Mouse (Mus musculus): ENCODE data around the gene Tmem121b. TPM values are rescaled to one million over a fixed set of nuclear protein-coding genes. Genes with fewer than 3 reads are reported as not detected.

The Tmem121b gene
- total and polyA plus RNA-seq, 3 experiments: 0.18 TPM; not detected in 2

- Histone ChIP-seq H3K4me3 (ENCODE audit: control insufficient read depth in 1 of 2, insufficient read depth in 1 of 2, low read depth in 2 of 2, low read length in 2 of 2) (no peak overlapping the region), H3K27ac (ENCODE audit: control insufficient read depth, low read depth, low read length) (no peak overlapping the region)
- no peak for DNase-seq (ENCODE audit: low read depth, low spot score)
Measured at GRCm38 (mm10) chr6:120471991-120472441, 21.6 kb downstream of the Tmem121b start.

GRCm38 (mm10) chr6:120470666-120471065 lies 22.9 kb downstream of the Tmem121b start:
- H3K4me3 ChIP-seq (ENCODE audit: control insufficient read depth in 1 of 2, insufficient read depth in 1 of 2, low read depth in 2 of 2, low read length in 2 of 2): no peak overlapping the region
- H3K9ac ChIP-seq (ENCODE audit: control insufficient read depth, low read depth, low read length, poor library complexity, severe bottlenecking): no peak overlapping the region
- peak; percentile 74 for DNase-seq (ENCODE audit: low read depth, low spot score)
- peaks cover 34% of the 10 kb centered on the region for H3K79me2 ChIP-seq (ENCODE audit: control insufficient read depth, insufficient read depth, low read length, poor library complexity)
- peak overlapping the region; percentile 2; the same call in 1 of the 2 replicates for H3K27ac ChIP-seq (ENCODE audit: control insufficient read depth, low read depth, low read length)
- peaks cover 4 to 40% of the 10 kb centered on the region in 2 experiments for H3K36me3 ChIP-seq (ENCODE audit: control insufficient read depth in 1 of 2, insufficient read depth in 2 of 2, low read length in 2 of 2)
- peaks cover 14 to 52% of the 10 kb centered on the region in 2 experiments for H3K4me1 ChIP-seq (ENCODE audit: control insufficient read depth in 1 of 2, insufficient read depth in 2 of 2, low read length in 2 of 2)
- no peaks in the 10 kb centered on the region for H3K27me3 ChIP-seq (ENCODE audit: control insufficient read depth in 1 of 2, insufficient read depth in 2 of 2, low read length in 2 of 2)
- no peaks in the 10 kb centered on the region for H3K9me3 ChIP-seq (replicated peaks; ENCODE audit: insufficient read depth, low read length)
- TF ChIP-seq NELFE (IDR thresholded peaks at IDR 0.05; ENCODE audit: low read depth, low read length): no peak
- no peak for TF ChIP-seq USF2 (IDR thresholded peaks at IDR 0.05; ENCODE audit: borderline replicate concordance in 1 of 2, insufficient read depth in 1 of 2, low read depth in 1 of 2, low read length in 2 of 2)
- TF ChIP-seq E2F4 (IDR thresholded peaks at IDR 0.05; ENCODE audit: borderline replicate concordance, low read depth, low read length): no peak
- no peak for TF ChIP-seq POLR2A (IDR thresholded peaks at IDR 0.05; ENCODE audit: control insufficient read depth in 1 of 2, insufficient read depth in 1 of 2, low read depth in 1 of 2, low read length in 2 of 2, poor library complexity in 1 of 2)
- TF ChIP-seq NRF1 (IDR thresholded peaks at IDR 0.05; ENCODE audit: insufficient read depth, low read depth, low read length, poor library complexity, severe bottlenecking): no peak
- TF ChIP-seq HCFC1 (IDR thresholded peaks at IDR 0.05; ENCODE audit: low read depth, low read length): no peak
- no peak for TF ChIP-seq MEF2A (IDR thresholded peaks at IDR 0.05; ENCODE audit: extremely low read depth, insufficient replicate concordance, low read depth, low read length, poor library complexity, severe bottlenecking)
- TF ChIP-seq TCF12 (IDR thresholded peaks at IDR 0.05; ENCODE audit: low read depth, low read length): 0 out of 2 replicates have a peak, but pooled peaks have one; percentile 11
- no peak for TF ChIP-seq TBP (IDR thresholded peaks at IDR 0.05; ENCODE audit: low read depth, low read length)
- TF ChIP-seq USF1 (IDR thresholded peaks at IDR 0.05; ENCODE audit: low read depth, low read length): no peak
- no peak for TF ChIP-seq MYB (IDR thresholded peaks at IDR 0.05; ENCODE audit: low read depth, low read length)
- no peak for TF ChIP-seq GATA1 (IDR thresholded peaks at IDR 0.05; ENCODE audit: low read depth, low read length)
- TF ChIP-seq POLR2AphosphoS2 (IDR thresholded peaks at IDR 0.05; ENCODE audit: low read length): no peak
- TF ChIP-seq CHD1 (IDR thresholded peaks at IDR 0.05; ENCODE audit: low read depth, low read length): no peak
- peak; percentile 42 for TF ChIP-seq TAL1 (IDR thresholded peaks at IDR 0.05; ENCODE audit: low read length)
- no peak for TF ChIP-seq MAFK (IDR thresholded peaks at IDR 0.05; ENCODE audit: borderline replicate concordance, low read depth, low read length)
- peak; percentile 66 for TF ChIP-seq ETS1 (IDR thresholded peaks at IDR 0.05; ENCODE audit: low read depth, low read length)
- no peak for TF ChIP-seq ZNF384 (IDR thresholded peaks at IDR 0.05; ENCODE audit: low read depth, low read length)
- TF ChIP-seq EP300 (IDR thresholded peaks at IDR 0.05; ENCODE audit: low read depth in 1 of 2, low read length in 2 of 2): peak in 1 of 2 experiments; percentile 22; a peak in 1 of 4 replicates
- TF ChIP-seq MAZ (IDR thresholded peaks at IDR 0.05; ENCODE audit: low read depth, low read length): no peak
- TF ChIP-seq CTCF (IDR thresholded peaks at IDR 0.05 in 2 of 3, conservative IDR thresholded peaks at IDR 0.05 in 1 of 3; ENCODE audit: control insufficient read depth in 1 of 3, insufficient read depth in 1 of 3, low read depth in 2 of 3, low read length in 3 of 3, poor library complexity in 1 of 3, severe bottlenecking in 1 of 3): no peak
- no peak for TF ChIP-seq ZMIZ1 (IDR thresholded peaks at IDR 0.05; ENCODE audit: low read depth, low read length)
- no peak; the same call in 1 of the 2 replicates for TF ChIP-seq SIN3A (IDR thresholded peaks at IDR 0.05; ENCODE audit: low read length)

More at GRCm38 (mm10) chr6:120471991-120472441, 21.6 kb downstream of the Tmem121b start:
- no peaks in the 10 kb centered on the region for H3K9me3 ChIP-seq (replicated peaks; ENCODE audit: insufficient read depth, low read length)
- H3K9ac ChIP-seq (ENCODE audit: control insufficient read depth, low read depth, low read length, poor library complexity, severe bottlenecking): no peak overlapping the region
- H3K4me1 ChIP-seq (ENCODE audit: control insufficient read depth in 1 of 2, insufficient read depth in 2 of 2, low read length in 2 of 2): peaks cover 8 to 43% of the 10 kb centered on the region in 2 experiments
- no peaks in the 10 kb centered on the region for H3K27me3 ChIP-seq (ENCODE audit: control insufficient read depth in 1 of 2, insufficient read depth in 2 of 2, low read length in 2 of 2)
- H3K79me2 ChIP-seq (ENCODE audit: control insufficient read depth, insufficient read depth, low read length, poor library complexity): peaks cover 30% of the 10 kb centered on the region
- H3K36me3 ChIP-seq (ENCODE audit: control insufficient read depth in 1 of 2, insufficient read depth in 2 of 2, low read length in 2 of 2): peaks cover 10 to 33% of the 10 kb centered on the region in 2 experiments
- no peak for TF ChIP-seq NRF1 (IDR thresholded peaks at IDR 0.05; ENCODE audit: insufficient read depth, low read depth, low read length, poor library complexity, severe bottlenecking)
- no peak for TF ChIP-seq CHD1 (IDR thresholded peaks at IDR 0.05; ENCODE audit: low read depth, low read length)
- no peak for TF ChIP-seq USF1 (IDR thresholded peaks at IDR 0.05; ENCODE audit: low read depth, low read length)
- no peak for TF ChIP-seq TBP (IDR thresholded peaks at IDR 0.05; ENCODE audit: low read depth, low read length)
- no peak for TF ChIP-seq NELFE (IDR thresholded peaks at IDR 0.05; ENCODE audit: low read depth, low read length)
- no peak for TF ChIP-seq MAZ (IDR thresholded peaks at IDR 0.05; ENCODE audit: low read depth, low read length)
- no peak for TF ChIP-seq EP300 (IDR thresholded peaks at IDR 0.05; ENCODE audit: low read depth in 1 of 2, low read length in 2 of 2)
- TF ChIP-seq MYC (IDR thresholded peaks at IDR 0.05; ENCODE audit: low read depth, low read length): no peak
- no peak for TF ChIP-seq GATA1 (IDR thresholded peaks at IDR 0.05; ENCODE audit: low read depth, low read length)
- TF ChIP-seq RAD21 (IDR thresholded peaks at IDR 0.05; ENCODE audit: low read depth, low read length): no peak
- no peak for TF ChIP-seq TCF12 (IDR thresholded peaks at IDR 0.05; ENCODE audit: low read depth, low read length)
- TF ChIP-seq TAL1 (IDR thresholded peaks at IDR 0.05; ENCODE audit: low read length): no peak
- no peak for TF ChIP-seq ZMIZ1 (IDR thresholded peaks at IDR 0.05; ENCODE audit: low read depth, low read length)
